Mouse (Mus musculus) embryonic fibroblast, embryonic 13.5 days (primary cell): ENCODE measurements around the gene Rimbp2.

Experiments
- CTCF ChIP-seq: IDR thresholded peaks from 2 replicates; pipeline ENCODE4 v1.5.1; 2011; ENCODE audit warnings: mild to moderate bottlenecking, control low read depth, low read length, moderate library complexity, borderline replicate concordance; ENCODE audit not compliant: insufficient read depth
- POLR2A ChIP-seq: IDR thresholded peaks from 2 replicates; pipeline ENCODE4 v1.6.1; 2011; ENCODE audit warnings: low read depth, mild to moderate bottlenecking, control low read depth, low read length, moderate library complexity

DNA sequence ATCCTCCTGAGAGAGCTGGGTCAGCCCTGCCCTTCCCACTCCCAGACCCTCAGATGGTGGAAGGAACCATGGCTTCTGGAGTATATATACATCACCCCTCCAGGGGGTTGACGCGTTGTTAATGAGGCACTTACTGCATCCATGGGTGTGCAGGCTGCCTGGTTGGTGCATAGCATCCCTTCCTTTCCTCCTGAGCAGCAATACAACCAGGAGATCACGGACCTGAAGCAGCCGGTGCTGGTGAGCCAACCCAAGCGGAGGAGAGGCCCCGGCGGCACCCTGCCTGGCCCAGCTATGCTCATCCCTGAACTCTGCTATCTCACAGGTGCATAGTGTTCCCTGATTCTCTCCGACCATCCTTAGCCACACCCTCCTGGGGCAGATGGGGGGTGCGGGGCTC, 208.1 kb downstream of the Rimbp2 start:
- no peak for TF ChIP-seq CTCF
- TF ChIP-seq POLR2A = no peak
